Mouse (Mus musculus) hindbrain, embryonic 11.5 days (tissue): ENCODE measurements at regions not wholly inside any gene's neighbourhood (a gene's known extent, or its start where the extent isn't known, plus 50 kb on each side); places are given as distances from the start of the nearest gene placed in this dataset.

Experiments
- ATAC-seq: fragments of 200-750 bp; cut with Nextera tagmentation; 2 replicates; pipeline ENCODE4 v1.8.0; 2017; ENCODE audit warnings: mild to moderate bottlenecking, moderate TSS enrichment, moderate library complexity; ENCODE audit not compliant: low FRiP score
- DNase-seq: peaks from one replicate; pipeline ENCODE4 v3.0.0-alpha.2; 2015; ENCODE audit warnings: low spot score
- H3K27ac ChIP-seq: fragments of 300-500 bp; sonication (generic); 2 replicates; pipeline ENCODE4 v1.5.1; 2014; ENCODE audit warnings: mild to moderate bottlenecking, low read depth, low read length
- H3K27me3 ChIP-seq: fragments of 300-500 bp; sonication (generic); 2 replicates; pipeline ENCODE4 v1.6.1; 2014; ENCODE audit warnings: mild to moderate bottlenecking, low read length, moderate library complexity, mixed read lengths; ENCODE audit not compliant: control insufficient read depth, insufficient read depth
- H3K36me3 ChIP-seq: fragments of 300-500 bp; sonication (generic); 2 replicates; pipeline ENCODE4 v1.6.1; 2014; ENCODE audit warnings: mild to moderate bottlenecking, low read length, moderate library complexity, mixed read lengths; ENCODE audit not compliant: control insufficient read depth, insufficient read depth
- H3K4me1 ChIP-seq: fragments of 300-500 bp; sonication (generic); replicated peaks from 2 replicates; pipeline ENCODE4 v1.6.1; 2014; ENCODE audit warnings: low read length, mixed read lengths; ENCODE audit not compliant: control insufficient read depth, insufficient read depth
- H3K4me2 ChIP-seq: fragments of 300-500 bp; sonication (generic); replicated peaks from 2 replicates; pipeline ENCODE4 v1.6.1; 2014; ENCODE audit warnings: mild to moderate bottlenecking, low read depth, low read length
- H3K4me3 ChIP-seq: fragments of 300-500 bp; sonication (generic); 2 replicates; pipeline ENCODE4 v1.5.1; 2014; ENCODE audit warnings: low read depth, low read length
- H3K9ac ChIP-seq: fragments of 300-500 bp; sonication (generic); 2 replicates; pipeline ENCODE4 v1.6.1; 2014; ENCODE audit warnings: low read depth, low read length
- H3K9me3 ChIP-seq: fragments of 300-500 bp; sonication (generic); 2 replicates; pipeline ENCODE4 v1.6.1; 2016; ENCODE audit warnings: low read length; ENCODE audit not compliant: control insufficient read depth
- WGBS: fragments of 180-500 bp; shearing (Covaris S2); extraction: QIAGEN DNeasy Blood & Tissue Kit; methylation state at CpG from one replicate; pipeline ENCODE4 v1.1.7; 2014; 5-methylcytosine and 5-hydroxymethylcytosine counted together

DNA sequence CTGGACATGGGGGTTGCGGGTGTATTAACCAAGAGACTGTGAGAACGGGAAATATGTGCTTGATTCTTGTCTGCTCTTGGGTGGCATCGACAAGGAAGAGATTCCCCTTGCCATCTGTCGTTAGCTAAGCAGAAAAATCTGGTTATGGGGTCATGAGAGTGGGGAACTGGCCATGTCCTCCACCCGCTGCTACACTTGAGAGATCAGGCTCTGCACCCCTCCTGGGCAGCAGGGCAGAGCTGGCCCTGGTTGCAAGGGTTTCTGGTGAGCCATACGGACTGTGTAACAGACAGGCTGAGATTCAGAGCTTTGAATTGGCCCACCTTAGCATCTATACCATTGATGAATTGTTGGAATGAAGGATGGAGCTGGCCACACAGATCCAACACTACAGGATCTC lies 1048.1 kb upstream of the Tmprss15 start:
- H3K27me3 ChIP-seq: no peaks in the 10 kb centered on the region
- H3K4me3 ChIP-seq: no peak overlapping the region
- 86% methylated on average over 6 of the region's 6 CpGs for WGBS
- H3K27ac ChIP-seq: no peak overlapping the region
- H3K9me3 ChIP-seq: no peaks in the 10 kb centered on the region
- no peaks in the 10 kb centered on the region for H3K4me1 ChIP-seq
- no peak overlapping the region for H3K9ac ChIP-seq
- no peak overlapping the region for H3K4me2 ChIP-seq
- DNase-seq (no peak), ATAC-seq (no peak)
- H3K36me3 ChIP-seq: no peaks in the 10 kb centered on the region

DNA sequence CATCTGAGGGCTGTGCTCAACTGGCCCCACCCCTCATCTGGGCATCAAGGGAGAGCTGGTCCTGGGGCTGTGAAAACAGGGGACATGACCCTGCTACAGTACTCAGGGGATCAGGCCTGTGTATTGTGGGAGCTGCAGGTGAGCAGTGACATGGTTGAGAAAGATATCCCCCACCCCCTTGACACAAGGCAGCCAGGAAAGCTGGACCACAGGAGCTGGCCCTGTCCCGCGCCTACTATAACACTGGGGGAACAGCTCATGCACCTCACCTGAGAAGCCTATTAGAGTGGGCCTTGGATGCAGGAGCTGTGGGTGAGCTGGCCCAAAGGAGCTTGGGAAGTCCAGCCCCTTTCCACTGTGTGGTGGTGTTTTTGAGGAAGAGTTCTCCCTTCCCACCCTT lies 1047.3 kb upstream of the Tmprss15 start:
- Histone ChIP-seq H3K27ac (no peak overlapping the region), H3K27me3 (no peaks in the 10 kb centered on the region), H3K9me3 (no peaks in the 10 kb centered on the region), H3K4me1 (no peaks in the 10 kb centered on the region), H3K4me2 (no peak overlapping the region), H3K4me3 (no peak overlapping the region), H3K36me3 (no peaks in the 10 kb centered on the region), H3K9ac (no peak overlapping the region)
- no peak for DNase-seq
- 89% methylated on average over 2 of the region's 2 CpGs for WGBS
- peak; percentile 36; the same call in 1 of the 2 replicates for ATAC-seq
